Mouse (Mus musculus): ENCODE data around the gene Khdc1b. TPM values are rescaled to one million over a fixed set of nuclear protein-coding genes. Genes with fewer than 3 reads are reported as not detected.
A peak's percentile ranks its signal among the peaks of the same experiment; 100 is the strongest.
"Not testable (repeated sequence)": the region's sequence is repeated elsewhere in the genome, so short reads cannot be mapped to it uniquely, and the experiment has no call there.

Gene Khdc1b
- polyA plus RNA-seq (2015; fragmentation: Nextera tagmentation; extraction: Ambion mirVana), result not detected in 2 replicates

DNA sequence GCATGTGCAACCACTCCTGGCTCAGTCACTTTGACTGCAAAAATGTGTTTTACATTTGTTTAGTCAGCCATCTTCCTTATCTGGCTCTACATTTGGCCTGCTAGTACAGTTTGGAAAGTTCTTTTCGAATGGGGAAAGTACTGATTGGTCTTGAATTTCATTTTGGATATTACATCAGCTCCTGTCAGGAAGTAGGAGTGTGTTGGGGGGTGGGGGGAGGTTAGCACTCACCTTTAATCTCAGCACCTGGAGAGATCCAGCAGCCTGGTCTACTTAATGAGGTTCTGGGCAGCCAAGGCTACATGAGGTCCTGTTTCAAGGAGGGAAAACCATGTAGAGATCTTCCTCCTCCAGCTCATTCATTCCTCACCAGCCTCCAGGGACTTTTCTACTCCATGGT is at the start of gene Khdc1b:
Gene Khdc1b (plus strand): TSS at position 301 of the 400 bp plus-strand sequence.
- WGBS, result 93% methylated on average over 1 of the region's 1 CpGs
- Histone ChIP-seq H3K4me1 (ENCODE audit: control insufficient read depth, insufficient read depth, low read depth, low read length) (no peaks in the 10 kb centered on the region), H3K4me3 (ENCODE audit: low read length) (no peak within 1 kb of the TSS), H3K27me3 (replicated peaks; ENCODE audit: control insufficient read depth, insufficient read depth, low read length) (no peaks in the 10 kb centered on the region), H3K9ac (ENCODE audit: low read depth, low read length) (no peak within 1 kb of the TSS), H3K9me3 (ENCODE audit: control insufficient read depth, low read length) (no peaks in the 10 kb centered on the region), H3K27ac (ENCODE audit: low read depth, low read length) (no peak within 1 kb of the TSS), H3K4me2 (ENCODE audit: low read length) (no peak within 1 kb of the TSS), H3K36me3 (ENCODE audit: control insufficient read depth, insufficient read depth, low read length) (no peaks in the 10 kb centered on the region)
- no peak for ATAC-seq

GRCm38 (mm10) chr1:21335836-21336235 is 47.5 kb upstream of the Khdc1b start:
- ATAC-seq, result no peak
- Histone ChIP-seq H3K4me1 (ENCODE audit: control insufficient read depth, insufficient read depth, low read depth, low read length) (no peaks in the 10 kb centered on the region), H3K4me2 (ENCODE audit: low read length) (no peak overlapping the region), H3K9me3 (ENCODE audit: control insufficient read depth, low read length) (no peaks in the 10 kb centered on the region), H3K4me3 (ENCODE audit: low read length) (no peak overlapping the region), H3K27me3 (replicated peaks; ENCODE audit: control insufficient read depth, insufficient read depth, low read length) (no peaks in the 10 kb centered on the region), H3K27ac (ENCODE audit: low read depth, low read length) (no peak overlapping the region), H3K36me3 (ENCODE audit: control insufficient read depth, insufficient read depth, low read length) (no peaks in the 10 kb centered on the region), H3K9ac (ENCODE audit: low read depth, low read length) (no peak overlapping the region)

DNA sequence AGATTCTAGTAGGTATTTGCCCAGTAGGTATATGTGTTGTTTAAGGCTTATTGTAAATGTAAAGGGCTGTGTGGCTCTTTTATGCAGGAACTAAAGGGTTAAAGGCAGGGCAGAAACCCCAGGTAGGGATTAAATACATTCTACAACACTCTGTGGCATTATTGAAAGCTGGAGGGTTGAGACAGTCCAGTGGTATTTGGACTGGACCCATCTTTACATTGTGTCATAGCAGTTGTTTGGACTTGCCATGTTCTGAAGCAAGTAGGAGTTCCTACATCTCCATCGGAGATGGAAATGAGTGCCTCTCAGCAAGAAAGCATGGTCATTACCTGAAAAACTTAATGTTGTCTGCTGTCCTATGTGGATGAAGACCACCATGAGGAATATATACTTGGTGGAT is 42.6 kb upstream of the Khdc1b start:
- no peak overlapping the region for H3K9ac ChIP-seq (ENCODE audit: low read depth, low read length)
- no peaks in the 10 kb centered on the region for H3K27me3 ChIP-seq (replicated peaks; ENCODE audit: control insufficient read depth, insufficient read depth, low read length)
- 100% methylated on average over 1 of the region's 1 CpGs for WGBS
- ATAC-seq, result no peak
- H3K4me3 ChIP-seq (ENCODE audit: low read length), result no peak overlapping the region
- H3K9me3 ChIP-seq (ENCODE audit: control insufficient read depth, low read length), result no peaks in the 10 kb centered on the region
- H3K36me3 ChIP-seq (ENCODE audit: control insufficient read depth, insufficient read depth, low read length), result no peaks in the 10 kb centered on the region
- H3K4me1 ChIP-seq (ENCODE audit: control insufficient read depth, insufficient read depth, low read depth, low read length), result no peaks in the 10 kb centered on the region
- no peak overlapping the region for H3K4me2 ChIP-seq (ENCODE audit: low read length)
- H3K27ac ChIP-seq (ENCODE audit: low read depth, low read length), result no peak overlapping the region

- no peaks in the 10 kb centered on the region for H3K36me3 ChIP-seq (ENCODE audit: control insufficient read depth, insufficient read depth, low read length)
- H3K4me1 ChIP-seq (ENCODE audit: control insufficient read depth, insufficient read depth, low read depth, low read length), result no peaks in the 10 kb centered on the region
- no peak overlapping the region for H3K27ac ChIP-seq (ENCODE audit: low read depth, low read length)
- WGBS, result 59% methylated on average over 4 of the region's 4 CpGs
- peak; percentile 76 for ATAC-seq
- H3K4me2 ChIP-seq (ENCODE audit: low read length), result no peak overlapping the region
- H3K4me3 ChIP-seq (ENCODE audit: low read length), result no peak overlapping the region
- no peak overlapping the region for H3K9ac ChIP-seq (ENCODE audit: low read depth, low read length)
- H3K9me3 ChIP-seq (ENCODE audit: control insufficient read depth, low read length), result no peaks in the 10 kb centered on the region
- no peaks in the 10 kb centered on the region for H3K27me3 ChIP-seq (replicated peaks; ENCODE audit: control insufficient read depth, insufficient read depth, low read length)
These were observed 39.1 kb upstream of the Khdc1b start for GRCm38 (mm10) chr1:21344253-21344652.

DNA sequence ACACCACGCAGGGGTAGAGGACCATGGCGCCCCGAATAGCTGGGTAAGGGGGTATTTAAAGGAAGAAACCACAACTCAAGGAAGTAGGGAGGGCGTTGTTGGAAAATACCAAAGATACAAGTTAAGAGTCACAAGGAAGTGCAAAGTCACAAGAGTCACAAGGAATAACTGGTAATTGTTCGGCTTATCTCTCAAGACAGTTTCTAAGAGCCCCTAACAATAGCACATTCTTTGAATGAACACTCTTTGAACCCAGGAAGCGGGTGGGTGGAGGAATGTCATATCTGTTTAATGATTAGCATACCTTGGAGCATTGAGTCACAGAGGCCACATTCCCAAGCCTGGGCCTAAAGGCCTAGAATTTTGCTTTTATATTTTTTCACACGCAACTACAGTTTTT is 38.6 kb upstream of the Khdc1b start:
- not testable (repeated sequence) for H3K36me3 ChIP-seq (ENCODE audit: control insufficient read depth, insufficient read depth, low read length); H3K4me2 ChIP-seq (ENCODE audit: low read length); H3K4me3 ChIP-seq (ENCODE audit: low read length); H3K9ac ChIP-seq (ENCODE audit: low read depth, low read length); H3K4me1 ChIP-seq (ENCODE audit: control insufficient read depth, insufficient read depth, low read depth, low read length); ATAC-seq; H3K27me3 ChIP-seq (replicated peaks; ENCODE audit: control insufficient read depth, insufficient read depth, low read length); H3K9me3 ChIP-seq (ENCODE audit: control insufficient read depth, low read length); H3K27ac ChIP-seq (ENCODE audit: low read depth, low read length)
- 90% methylated on average over 7 of the region's 7 CpGs for WGBS

GRCm38 (mm10) chr1:21349341-21349740 is 34.0 kb upstream of the Khdc1b start, which contains the start of gene Khdc1a:
Khdc1a (plus strand) TSS chr1:21349641.
- Histone ChIP-seq H3K36me3 (ENCODE audit: control insufficient read depth, insufficient read depth, low read length) (no peaks in the 10 kb centered on the region), H3K27ac (ENCODE audit: low read depth, low read length) (no peak within 1 kb of the TSS), H3K9me3 (ENCODE audit: control insufficient read depth, low read length) (no peaks in the 10 kb centered on the region), H3K4me1 (ENCODE audit: control insufficient read depth, insufficient read depth, low read depth, low read length) (no peaks in the 10 kb centered on the region), H3K4me3 (ENCODE audit: low read length) (no peak within 1 kb of the TSS), H3K4me2 (ENCODE audit: low read length) (no peak within 1 kb of the TSS), H3K9ac (ENCODE audit: low read depth, low read length) (no peak within 1 kb of the TSS), H3K27me3 (replicated peaks; ENCODE audit: control insufficient read depth, insufficient read depth, low read length) (no peaks in the 10 kb centered on the region)
- ATAC-seq, result no peak
- WGBS, result 91% methylated on average over 2 of the region's 2 CpGs

DNA sequence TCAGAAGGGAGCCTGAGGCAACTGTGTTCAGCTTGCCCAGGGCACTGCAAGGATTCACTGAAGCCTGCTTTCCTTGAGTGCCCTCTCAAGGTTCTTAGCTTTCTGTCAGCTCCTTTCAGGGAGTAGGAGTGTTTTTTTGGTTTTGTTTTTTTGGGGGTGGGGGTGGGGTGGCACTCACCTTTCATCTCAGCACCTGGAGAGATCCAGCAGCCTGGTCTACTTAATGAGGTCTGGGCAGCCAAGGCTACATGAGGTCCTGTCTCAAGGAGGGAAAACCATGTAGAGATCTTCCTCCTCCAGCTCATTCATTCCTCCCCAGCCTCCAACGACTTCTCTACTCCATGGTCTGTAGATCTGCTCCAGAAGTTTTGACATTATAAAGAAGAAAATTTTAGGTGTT is 15.3 kb upstream of the Khdc1b start, which contains the start of gene Khdc1c:
Gene Khdc1c (plus strand): TSS at position 301 of the 400 bp plus-strand sequence.
- H3K4me2 ChIP-seq (ENCODE audit: low read length); H3K27me3 ChIP-seq (replicated peaks; ENCODE audit: control insufficient read depth, insufficient read depth, low read length); H3K4me3 ChIP-seq (ENCODE audit: low read length); H3K9ac ChIP-seq (ENCODE audit: low read depth, low read length); H3K27ac ChIP-seq (ENCODE audit: low read depth, low read length); H3K36me3 ChIP-seq (ENCODE audit: control insufficient read depth, insufficient read depth, low read length); H3K4me1 ChIP-seq (ENCODE audit: control insufficient read depth, insufficient read depth, low read depth, low read length); ATAC-seq; H3K9me3 ChIP-seq (ENCODE audit: control insufficient read depth, low read length): not testable (repeated sequence)
- WGBS, result 89% methylated on average over 1 of the region's 1 CpGs

- Histone ChIP-seq H3K27ac (ENCODE audit: low read depth, low read length) (no peak overlapping the region), H3K27me3 (replicated peaks; ENCODE audit: control insufficient read depth, insufficient read depth, low read length) (no peaks in the 10 kb centered on the region), H3K9ac (ENCODE audit: low read depth, low read length) (no peak overlapping the region), H3K9me3 (ENCODE audit: control insufficient read depth, low read length) (no peaks in the 10 kb centered on the region), H3K36me3 (ENCODE audit: control insufficient read depth, insufficient read depth, low read length) (no peaks in the 10 kb centered on the region), H3K4me2 (ENCODE audit: low read length) (no peak overlapping the region), H3K4me3 (ENCODE audit: low read length) (no peak overlapping the region), H3K4me1 (ENCODE audit: control insufficient read depth, insufficient read depth, low read depth, low read length) (no peaks in the 10 kb centered on the region)
- no peak for ATAC-seq
- WGBS, result 69% methylated on average over 6 of the region's 6 CpGs
These were observed 7.8 kb downstream of the Khdc1b start for GRCm38 (mm10) chr1:21391138-21391671.

DNA sequence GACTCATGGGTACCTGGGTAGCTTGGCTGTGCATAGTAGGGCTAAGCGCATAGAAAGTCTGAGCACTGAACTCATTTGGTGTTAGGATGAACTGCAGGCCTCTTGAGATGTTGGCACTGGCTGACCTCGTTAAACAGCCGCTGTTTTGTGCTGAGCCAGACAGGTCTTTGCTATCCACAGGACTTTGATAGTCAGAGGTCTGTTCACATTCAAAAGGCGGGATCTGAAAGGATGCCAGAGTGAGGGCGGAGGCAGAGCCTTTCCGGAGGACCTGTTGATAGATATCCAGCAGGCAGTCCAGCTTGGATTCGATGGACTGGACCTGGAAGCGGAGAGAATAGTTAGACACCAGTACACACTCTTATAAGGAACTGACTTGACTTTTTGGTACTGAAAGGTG is 19.4 kb downstream of the Khdc1b start:
- H3K27ac ChIP-seq (ENCODE audit: low read depth, low read length), result no peak overlapping the region
- no peak overlapping the region for H3K9ac ChIP-seq (ENCODE audit: low read depth, low read length)
- no peaks in the 10 kb centered on the region for H3K36me3 ChIP-seq (ENCODE audit: control insufficient read depth, insufficient read depth, low read length)
- no peak overlapping the region for H3K4me3 ChIP-seq (ENCODE audit: low read length)
- 75% methylated on average over 8 of the region's 8 CpGs for WGBS
- ATAC-seq, result no peak
- no peaks in the 10 kb centered on the region for H3K9me3 ChIP-seq (ENCODE audit: control insufficient read depth, low read length)
- no peak overlapping the region for H3K4me2 ChIP-seq (ENCODE audit: low read length)
- H3K27me3 ChIP-seq (replicated peaks; ENCODE audit: control insufficient read depth, insufficient read depth, low read length), result no peaks in the 10 kb centered on the region
- no peaks in the 10 kb centered on the region for H3K4me1 ChIP-seq (ENCODE audit: control insufficient read depth, insufficient read depth, low read depth, low read length)

DNA sequence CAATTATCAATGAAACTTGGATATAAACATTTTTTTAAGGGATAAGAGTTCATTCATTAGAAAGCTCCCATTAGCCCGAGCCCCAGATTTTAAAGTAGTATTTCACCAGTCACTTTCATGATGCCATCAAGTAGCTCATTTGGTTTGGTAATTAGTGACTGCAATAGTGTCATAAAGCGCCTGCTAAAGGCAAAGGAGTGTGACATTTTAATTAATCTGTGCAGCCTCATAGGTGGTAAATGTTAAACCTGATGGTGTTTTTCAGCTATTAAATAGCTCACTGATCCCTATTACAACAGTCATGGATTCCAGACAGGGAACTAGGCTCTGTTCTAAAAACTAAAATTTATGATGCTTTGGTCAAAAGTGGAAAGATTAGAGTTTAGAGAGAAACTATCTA is 23.9 kb downstream of the Khdc1b start:
- H3K27me3 ChIP-seq (replicated peaks; ENCODE audit: control insufficient read depth, insufficient read depth, low read length), result no peaks in the 10 kb centered on the region
- H3K4me3 ChIP-seq (ENCODE audit: low read length), result no peak overlapping the region
- no peak for ATAC-seq
- 33% methylated on average over 2 of the region's 2 CpGs for WGBS
- no peaks in the 10 kb centered on the region for H3K36me3 ChIP-seq (ENCODE audit: control insufficient read depth, insufficient read depth, low read length)
- no peak overlapping the region for H3K9ac ChIP-seq (ENCODE audit: low read depth, low read length)
- no peak overlapping the region for H3K4me2 ChIP-seq (ENCODE audit: low read length)
- peaks cover 3% of the 10 kb centered on the region for H3K4me1 ChIP-seq (ENCODE audit: control insufficient read depth, insufficient read depth, low read depth, low read length)
- no peak overlapping the region for H3K27ac ChIP-seq (ENCODE audit: low read depth, low read length)
- no peaks in the 10 kb centered on the region for H3K9me3 ChIP-seq (ENCODE audit: control insufficient read depth, low read length)
